Mouse (Mus musculus) induced T-regulatory cell, adult 2 months (primary cell): ENCODE results near the gene Gm1043.

Source experiments
- DNase-seq: peaks from one replicate; pipeline ENCODE4 v3.0.0-alpha.2; 2012; ENCODE audit warnings: low read depth

The Gm1043 gene

DNA sequence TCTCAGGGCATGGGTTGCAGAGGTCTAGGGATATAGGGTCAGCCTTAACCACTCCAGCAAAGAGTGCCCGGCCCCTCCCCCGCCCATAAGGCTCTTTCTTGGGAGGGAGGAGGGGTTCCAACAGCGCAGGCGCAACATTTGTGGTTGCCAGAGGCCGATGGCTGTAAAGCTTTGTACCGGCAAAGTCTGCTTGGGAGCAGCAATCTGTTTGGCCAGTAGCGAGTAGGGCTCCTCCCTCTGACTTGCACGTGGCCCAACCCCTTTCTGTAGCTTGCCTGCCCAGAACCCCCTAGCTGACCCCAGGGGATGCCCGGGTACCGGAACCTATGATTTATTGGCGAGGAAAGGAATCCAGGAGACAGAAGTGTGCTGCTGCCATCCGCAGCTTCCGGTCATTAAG lies 159.0 kb downstream of the Gm1043 start:
- DNase-seq = peak; percentile 34

DNA sequence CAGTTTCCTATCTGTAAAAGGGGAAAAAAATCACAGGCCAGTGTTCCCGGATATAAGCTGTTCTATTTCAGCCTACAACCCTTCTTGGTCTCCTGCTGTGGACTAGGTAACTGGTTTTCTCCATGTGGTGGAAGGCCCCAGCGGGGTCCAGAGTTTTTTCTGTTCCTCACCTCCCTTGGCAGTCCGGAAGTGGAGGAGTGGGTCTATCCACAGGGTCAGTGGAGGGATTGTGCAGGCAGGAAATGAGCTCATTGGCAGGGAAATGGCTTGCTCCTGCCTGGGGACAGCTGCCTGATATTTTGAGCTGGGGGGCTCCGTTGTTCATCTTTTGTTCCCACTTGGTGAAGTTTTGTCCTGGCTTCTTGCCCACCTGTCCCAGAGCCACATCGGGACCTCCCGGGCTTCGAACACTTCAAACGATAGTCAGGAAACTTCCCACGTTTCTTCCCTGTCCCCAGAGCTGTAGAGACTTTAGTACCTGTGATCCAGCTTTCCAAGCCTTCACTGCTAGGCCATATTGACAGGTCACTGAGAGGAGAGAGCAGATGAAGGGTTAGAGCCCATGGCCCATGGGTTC lies 159.6 kb downstream of the Gm1043 start:
- DNase-seq = peak; percentile 9

DNA sequence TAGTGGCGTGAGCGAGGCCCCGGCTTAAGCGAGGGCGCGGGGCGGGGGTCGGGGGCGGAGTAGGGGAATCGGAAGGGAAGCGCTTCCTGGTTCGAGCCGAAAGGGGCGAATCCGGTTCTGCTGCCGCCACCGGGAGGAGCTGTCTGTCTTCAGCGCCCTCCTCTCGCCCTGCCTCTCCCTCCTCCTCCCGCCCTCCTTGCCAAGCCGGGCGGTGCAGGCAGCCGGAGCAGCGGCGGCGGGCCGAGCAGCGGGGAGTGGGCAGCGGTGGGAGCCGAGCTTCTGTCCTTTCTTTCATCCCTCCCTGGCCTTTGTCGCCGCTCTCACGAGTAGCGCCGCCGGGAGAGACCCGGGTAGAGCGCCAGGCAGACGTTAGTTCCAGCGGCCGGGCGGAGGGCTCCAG lies 160.5 kb downstream of the Gm1043 start:
- DNase-seq = peak; percentile 70

DNA sequence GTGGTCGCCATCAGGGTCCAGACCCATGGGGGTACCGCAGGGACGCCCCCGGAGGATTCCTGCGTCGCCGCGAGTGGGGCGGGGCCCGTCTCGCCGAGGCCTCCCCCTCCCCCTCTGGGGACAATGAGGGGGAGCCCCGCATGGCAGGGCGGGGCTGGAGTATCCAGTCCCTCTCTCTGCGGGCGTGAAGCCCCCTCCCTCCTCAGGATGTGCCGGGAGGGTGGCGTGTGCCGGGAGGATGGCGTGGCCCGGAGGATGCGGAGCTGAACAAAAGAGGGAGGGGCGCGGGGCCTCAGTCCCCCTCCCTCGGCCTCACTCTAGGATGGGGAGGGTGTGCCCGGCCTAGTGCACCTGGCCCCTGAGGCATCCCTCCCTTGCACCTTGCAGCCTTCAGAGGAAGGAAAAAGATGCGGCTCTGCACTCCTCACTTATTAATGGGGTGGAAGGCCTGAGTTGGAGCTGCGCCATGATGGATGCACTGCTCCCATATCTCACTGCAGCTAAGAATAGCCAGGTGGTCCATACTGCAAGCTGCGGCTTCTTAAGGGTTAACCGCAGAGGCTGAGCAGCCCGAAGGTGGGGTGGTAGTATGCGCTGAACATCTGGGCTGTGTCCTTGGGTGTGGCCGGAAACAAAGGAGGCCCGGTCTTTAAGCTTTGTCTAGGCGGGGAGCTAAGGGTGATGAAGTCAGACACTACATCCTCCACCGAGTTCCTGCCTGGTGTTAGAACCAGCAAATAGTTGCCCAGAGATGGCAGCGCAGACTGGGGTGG lies 161.2 kb downstream of the Gm1043 start:
- DNase-seq = peak; percentile 71

DNA sequence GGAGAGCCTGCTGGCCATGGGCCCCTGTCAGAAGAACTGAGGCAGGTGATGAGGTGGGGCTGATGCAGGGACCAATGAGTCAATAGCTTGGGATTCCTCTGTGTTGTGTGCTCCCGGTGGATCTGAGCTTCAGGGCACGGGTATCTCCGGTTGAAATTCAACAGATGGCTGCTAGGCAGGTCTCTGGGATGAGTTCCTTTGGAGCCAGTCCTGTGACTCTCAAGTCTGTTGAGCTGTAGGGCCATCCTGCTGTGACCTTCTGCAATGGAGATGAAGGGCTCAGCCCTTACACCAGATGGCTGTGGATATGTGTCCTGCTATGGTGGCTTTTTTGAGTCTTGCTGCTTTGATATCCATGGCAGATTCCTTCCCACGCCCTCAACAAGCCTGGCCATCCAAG lies 162.3 kb downstream of the Gm1043 start:
- DNase-seq = peak; percentile 2

DNA sequence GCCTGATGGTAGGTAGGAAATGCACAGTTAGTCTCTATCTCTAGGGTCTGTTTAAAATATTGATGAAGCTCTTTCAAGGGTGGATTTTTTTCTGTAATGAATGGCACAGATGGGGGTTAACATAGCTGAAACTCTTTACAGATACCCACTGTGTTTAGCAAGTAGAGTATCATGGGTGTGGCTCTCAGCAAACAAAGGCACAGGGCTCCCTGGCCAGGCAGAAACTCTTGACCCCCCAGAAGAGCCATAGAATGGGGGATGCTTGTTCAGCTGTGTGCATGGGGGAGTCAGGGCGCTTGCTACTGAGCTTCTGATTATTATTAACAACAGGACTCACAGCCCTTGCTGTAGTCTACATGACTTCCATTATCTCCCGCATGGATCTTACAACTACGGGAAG lies 163.7 kb downstream of the Gm1043 start:
- no peak for DNase-seq

DNA sequence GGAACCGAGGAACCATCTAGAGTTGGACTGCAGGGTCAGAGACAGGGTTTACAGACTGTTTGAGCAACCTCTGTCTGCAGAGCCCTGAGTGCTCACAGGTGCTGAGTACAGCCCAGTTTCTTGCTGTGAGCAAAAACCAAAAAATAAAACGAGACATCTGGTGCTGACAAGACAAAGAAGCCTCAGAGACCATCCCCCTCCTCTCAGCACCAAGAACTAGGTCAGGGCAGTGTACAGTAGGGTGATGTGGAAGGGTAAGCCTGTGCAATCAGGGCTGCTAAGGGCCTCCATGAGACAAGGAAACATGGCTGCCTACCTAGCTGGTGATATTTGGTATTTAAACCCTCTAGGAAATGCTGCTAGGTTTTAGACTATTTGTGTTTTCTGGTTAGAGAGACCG lies 166.4 kb downstream of the Gm1043 start:
- DNase-seq = no peak

DNA sequence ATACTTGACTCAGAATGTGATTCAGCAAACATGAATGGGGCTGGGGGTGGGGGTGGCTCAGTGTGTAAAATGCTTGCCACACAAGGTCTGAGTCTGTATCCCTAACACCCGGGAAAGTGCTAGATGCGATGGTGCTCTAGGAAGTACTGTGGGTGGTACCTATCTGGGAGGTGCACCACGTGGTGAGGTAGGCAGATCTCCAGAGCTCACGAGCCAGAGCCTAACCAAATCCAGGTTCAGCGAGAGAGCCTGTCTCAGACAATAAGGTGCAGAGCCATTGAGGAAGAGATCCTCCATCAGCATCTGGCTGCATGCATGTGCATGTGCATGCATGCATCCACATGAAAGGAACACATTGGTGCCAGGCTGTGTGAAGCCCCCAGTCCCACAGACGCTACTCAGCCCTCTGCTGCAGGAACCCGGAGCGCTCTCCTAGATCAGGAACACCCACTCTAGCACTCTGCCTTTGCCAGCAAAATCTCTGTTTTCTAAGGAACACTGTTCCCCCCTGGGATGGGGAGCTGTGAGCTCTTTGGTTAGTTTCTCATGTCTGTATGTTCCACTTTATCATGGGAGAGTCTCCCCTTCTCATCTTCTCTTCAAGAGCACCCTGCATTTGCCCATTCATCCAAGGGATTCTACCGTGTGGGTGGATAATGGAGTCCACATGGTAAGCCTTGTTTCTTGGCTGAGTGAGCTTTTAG lies 167.1 kb downstream of the Gm1043 start:
- DNase-seq = no peak

DNA sequence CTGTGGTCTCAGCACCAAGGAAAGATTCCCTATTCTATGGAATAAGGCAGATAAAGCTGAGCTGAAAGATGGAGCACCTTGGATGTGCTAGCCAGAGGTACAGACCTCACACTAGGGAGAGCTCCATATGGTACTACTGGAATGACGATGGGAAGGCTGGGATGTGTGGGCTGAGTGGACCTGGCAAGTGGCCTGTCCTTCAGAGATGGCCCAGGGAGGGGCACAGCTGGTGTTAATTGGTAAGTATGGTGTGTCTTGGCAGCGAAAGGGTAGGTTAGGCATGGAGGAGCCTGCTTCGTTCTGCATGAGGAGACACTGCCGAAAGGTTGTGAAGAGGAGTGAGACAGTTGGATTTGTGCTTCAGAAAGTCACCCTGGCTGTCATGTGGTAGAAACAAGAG lies 169.4 kb downstream of the Gm1043 start:
- no peak for DNase-seq

DNA sequence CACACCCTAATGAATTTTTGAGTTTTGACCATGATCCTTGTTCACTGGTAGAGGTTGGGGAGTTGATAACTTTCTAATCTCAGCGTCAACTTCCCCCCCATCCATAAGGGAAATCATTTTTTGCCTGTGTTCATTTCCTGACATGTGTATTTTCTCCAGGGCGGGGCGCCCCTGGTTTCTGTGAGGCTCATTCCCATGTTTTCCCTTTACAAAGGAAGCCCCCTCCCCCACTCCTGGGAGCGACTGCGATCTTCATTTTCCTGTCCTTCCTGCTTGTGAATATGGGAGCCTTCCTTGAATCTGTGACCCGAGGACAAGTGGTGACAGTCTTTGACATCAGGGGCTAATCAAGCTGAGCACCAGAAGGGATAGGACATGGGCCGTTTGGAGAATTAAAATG lies 171.7 kb downstream of the Gm1043 start:
- no peak for DNase-seq

DNA sequence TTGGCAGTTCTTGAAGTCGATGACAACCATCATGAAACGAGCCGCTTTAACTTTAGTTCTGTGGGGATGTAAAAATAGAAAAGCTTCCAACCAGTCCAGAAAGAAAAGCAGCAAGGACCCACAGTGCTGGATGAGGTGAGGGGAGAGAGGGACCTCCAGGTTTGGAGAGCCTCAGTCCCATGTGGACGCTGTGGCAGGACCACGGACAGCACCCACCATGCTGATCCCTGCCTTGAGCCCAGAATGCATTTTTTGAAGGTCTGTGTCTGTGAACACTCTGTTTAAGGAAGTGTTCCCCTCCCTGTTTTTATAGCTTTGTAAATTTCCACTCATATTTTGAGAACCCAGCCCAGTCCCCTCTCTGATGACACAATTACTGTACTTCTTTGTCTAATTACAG lies 172.1 kb downstream of the Gm1043 start:
- DNase-seq = peak; percentile 26

DNA sequence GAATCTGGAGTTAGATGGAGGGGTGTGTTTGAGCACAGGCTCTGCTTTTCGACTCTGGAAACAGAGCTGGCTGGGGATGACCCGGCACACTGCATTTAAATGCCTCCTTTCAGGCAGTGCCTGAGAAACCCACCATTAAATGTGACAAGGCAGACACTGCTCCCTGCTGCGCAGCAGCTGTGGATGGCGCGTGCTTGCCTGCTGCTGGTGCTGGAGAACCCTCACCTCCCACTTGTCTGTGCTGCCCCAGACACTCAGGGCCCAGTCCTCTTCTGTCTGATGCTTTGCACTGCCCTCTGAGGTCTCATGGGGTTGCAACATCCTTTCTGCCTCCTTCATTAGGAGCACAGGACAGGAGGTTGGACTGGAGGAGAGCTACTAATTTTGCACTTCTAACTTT lies 176.6 kb downstream of the Gm1043 start:
- DNase-seq = no peak

DNA sequence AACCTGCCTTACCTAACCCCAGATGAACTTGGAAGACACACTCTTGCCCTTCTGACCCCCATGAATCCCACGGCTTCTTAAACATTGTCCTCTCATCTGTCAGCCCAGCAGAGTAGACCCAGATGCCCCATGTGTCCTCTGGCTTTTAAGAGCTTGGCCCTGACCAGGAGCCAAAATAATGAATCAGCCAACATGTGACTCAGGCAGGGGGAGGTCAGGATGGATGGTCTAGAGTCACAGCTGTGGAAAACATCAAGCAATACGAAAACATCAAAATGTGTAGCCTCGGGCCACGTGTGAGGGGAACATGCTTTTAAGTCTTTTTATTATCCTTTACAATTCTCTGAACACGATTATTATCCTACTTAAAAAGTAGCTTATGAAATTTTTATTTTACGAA lies 178.6 kb downstream of the Gm1043 start:
- no peak for DNase-seq
